Mouse (Mus musculus) neural tube, embryonic 11.5 days (tissue): ENCODE results near the gene Gm20388. TPM values are rescaled to one million over a fixed set of nuclear protein-coding genes. Genes with fewer than 3 reads are reported as not detected.

Source experiments
- ATAC-seq: fragments of 200-750 bp; cut with Nextera tagmentation; 2 replicates; pipeline ENCODE4 v1.8.0; 2017; ENCODE audit warnings: moderate number of reproducible peaks, mild to moderate bottlenecking, moderate TSS enrichment, moderate library complexity; ENCODE audit not compliant: insufficient read depth, low FRiP score, low TSS enrichment
- DNase-seq: peaks from one replicate; pipeline ENCODE4 v3.0.0-alpha.2; 2015; ENCODE audit warnings: low spot score
- H3K27ac ChIP-seq: fragments of 300-500 bp; sonication (generic); 2 replicates; pipeline ENCODE4 v1.5.1; 2014; ENCODE audit warnings: low read depth, mild to moderate bottlenecking, low read length
- H3K27me3 ChIP-seq: fragments of 300-500 bp; sonication (generic); 2 replicates; pipeline ENCODE4 v1.6.1; 2014; ENCODE audit warnings: mild to moderate bottlenecking, low read length, mixed read lengths; ENCODE audit not compliant: control insufficient read depth, insufficient read depth
- H3K36me3 ChIP-seq: fragments of 300-500 bp; sonication (generic); 2 replicates; pipeline ENCODE4 v1.6.1; 2014; ENCODE audit warnings: mild to moderate bottlenecking, low read length, moderate library complexity, mixed read lengths; ENCODE audit not compliant: control insufficient read depth, insufficient read depth
- H3K4me1 ChIP-seq: fragments of 300-500 bp; sonication (generic); 2 replicates; pipeline ENCODE4 v1.6.1; 2014; ENCODE audit warnings: low read length, mixed read lengths; ENCODE audit not compliant: control insufficient read depth, insufficient read depth
- H3K4me2 ChIP-seq: fragments of 300-500 bp; sonication (generic); 2 replicates; pipeline ENCODE4 v1.6.1; 2014; ENCODE audit warnings: low read depth, mild to moderate bottlenecking, moderate library complexity
- H3K4me3 ChIP-seq: fragments of 300-500 bp; sonication (generic); 2 replicates; pipeline ENCODE4 v1.5.1; 2014; ENCODE audit warnings: low read depth, low read length
- H3K9ac ChIP-seq: fragments of 300-500 bp; sonication (generic); 2 replicates; pipeline ENCODE4 v1.6.1; 2014; ENCODE audit warnings: mild to moderate bottlenecking, low read length
- H3K9me3 ChIP-seq: fragments of 300-500 bp; sonication (generic); 2 replicates; pipeline ENCODE4 v1.6.1; 2016; ENCODE audit warnings: low read length; ENCODE audit not compliant: control insufficient read depth
- WGBS: fragments of 180-500 bp; shearing (Covaris S2); extraction: QIAGEN DNeasy Blood & Tissue Kit; methylation state at CpG from one replicate; pipeline ENCODE4 v1.1.7; 2014; 5-methylcytosine and 5-hydroxymethylcytosine counted together
- polyA plus RNA-seq: library from polyadenylated mRNA; unstranded; fragments of >200 nt; fragmentation: Nextera tagmentation; extraction: Ambion mirVana; gene quantifications from 2 replicates; pipeline ENCODE4 v1.2.1, GENCODE M21; 2014

Gm20388 gene
- polyA plus RNA-seq, 1 experiment from 2014 or later, result not detected

- no peak for ATAC-seq
- peaks cover 8% of the 10 kb centered on the region; the same call in 1 of the 2 replicates for H3K4me1 ChIP-seq
- no peak overlapping the region for H3K4me2 ChIP-seq
- 42% methylated on average over 11 of the region's 11 CpGs for WGBS
- no peak overlapping the region for H3K27ac ChIP-seq
- no peaks in the 10 kb centered on the region for H3K9me3 ChIP-seq
- H3K36me3 ChIP-seq, result no peaks in the 10 kb centered on the region
- peaks cover 31% of the 10 kb centered on the region for H3K27me3 ChIP-seq
- no peak overlapping the region for H3K9ac ChIP-seq
- no peak for DNase-seq
- H3K4me3 ChIP-seq, result no peak overlapping the region
Measured at GRCm38 (mm10) chr8:122228792-122229575, 2318.3 kb downstream of the Gm20388 start.

DNA sequence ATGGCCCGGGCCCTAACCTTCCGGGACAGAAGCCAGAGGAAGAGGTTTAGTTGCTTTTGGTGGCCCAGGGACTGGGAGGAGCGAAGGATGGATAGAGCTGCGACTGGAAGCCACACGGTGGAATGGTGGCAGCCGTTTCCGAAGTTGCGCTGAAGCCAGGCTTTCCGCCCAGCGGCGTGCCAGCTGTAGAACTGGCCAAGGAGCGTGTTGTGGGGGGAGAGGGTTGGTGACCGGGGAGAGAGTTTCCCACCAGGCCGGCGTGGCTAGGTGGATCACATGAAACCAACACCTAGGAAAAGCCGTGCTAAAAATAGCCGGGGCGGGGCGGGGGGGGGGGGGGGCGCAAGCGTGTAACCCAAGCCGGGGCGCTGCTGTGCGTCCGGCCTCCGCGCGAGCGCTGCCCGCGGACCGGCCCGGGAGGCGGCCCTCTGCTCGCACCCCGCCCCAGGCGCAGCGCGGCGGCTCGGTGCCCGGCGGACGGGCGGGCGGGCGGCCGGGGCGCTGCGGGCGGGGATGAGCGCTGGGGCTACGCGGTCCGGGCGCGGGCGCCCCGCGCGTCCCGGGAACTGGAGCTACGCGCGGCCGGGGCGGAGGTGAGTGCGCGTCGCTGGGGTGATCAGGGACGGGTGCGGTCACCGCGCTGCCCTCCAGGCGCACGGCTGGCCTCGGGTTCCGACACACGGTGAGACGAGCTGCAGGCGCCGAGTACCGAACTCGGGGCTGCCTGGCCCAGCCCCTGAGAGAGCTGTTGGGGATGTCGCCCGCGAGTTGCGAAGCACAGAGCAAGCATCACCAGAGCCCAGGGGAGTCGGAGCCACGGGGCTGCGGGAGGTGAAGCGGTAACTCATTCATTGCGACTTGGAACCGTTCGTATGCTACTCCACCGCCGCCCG lies 2319.4 kb downstream of the Gm20388 start:
- Histone ChIP-seq H3K9ac (peak overlapping the region; percentile 55), H3K36me3 (no peaks in the 10 kb centered on the region), H3K27ac (no peak overlapping the region), H3K9me3 (no peaks in the 10 kb centered on the region), H3K4me1 (peaks cover 8% of the 10 kb centered on the region; the same call in 1 of the 2 replicates), H3K27me3 (peaks cover 31% of the 10 kb centered on the region), H3K4me2 (peak overlapping the region; percentile 97), H3K4me3 (peak overlapping the region; percentile 48)
- no peak for ATAC-seq
- no peak for DNase-seq
- WGBS, result 1% methylated on average over 74 of the region's 98 CpGs

DNA sequence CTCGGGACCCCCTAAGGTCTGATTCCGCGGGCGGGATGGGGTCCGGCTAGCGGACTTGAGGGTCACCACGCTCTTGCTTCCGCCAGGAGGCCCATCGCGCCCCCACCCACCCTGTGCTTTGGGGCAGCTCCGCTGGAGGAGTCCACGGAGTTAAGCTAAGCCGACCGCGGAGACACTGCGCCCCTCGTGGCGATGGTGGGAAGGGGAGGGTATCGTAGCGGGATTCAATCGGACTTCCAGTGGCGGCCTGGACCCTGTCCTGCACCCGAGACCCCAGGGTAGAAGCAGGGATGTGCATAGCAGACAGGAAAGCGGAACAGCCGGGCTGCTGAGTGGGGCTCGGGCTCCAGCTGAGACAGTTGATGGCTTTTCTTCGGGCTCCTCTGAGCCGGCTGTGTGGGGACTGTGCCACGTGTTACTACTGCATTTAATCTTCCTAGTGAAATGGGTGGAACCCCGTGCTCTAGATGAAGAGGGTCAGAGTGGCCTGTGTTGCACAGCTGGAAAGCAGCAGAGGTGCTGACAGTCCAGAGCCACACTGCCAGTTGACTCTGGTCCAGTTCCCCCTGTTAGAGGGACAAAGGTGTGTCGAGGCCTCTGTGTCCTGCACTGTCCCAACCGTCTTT lies 2320.2 kb downstream of the Gm20388 start:
- H3K4me2 ChIP-seq, result peak overlapping the region; percentile 97
- H3K4me3 ChIP-seq, result peak overlapping the region; percentile 48
- H3K9me3 ChIP-seq, result no peaks in the 10 kb centered on the region
- ATAC-seq, result peak; percentile 75
- H3K9ac ChIP-seq, result peak overlapping the region; percentile 55; the same call in 1 of the 2 replicates
- H3K27me3 ChIP-seq, result peaks cover 31% of the 10 kb centered on the region
- 6% methylated on average over 32 of the region's 32 CpGs for WGBS
- H3K36me3 ChIP-seq, result no peaks in the 10 kb centered on the region
- H3K27ac ChIP-seq, result no peak overlapping the region
- H3K4me1 ChIP-seq, result peaks cover 8% of the 10 kb centered on the region; the same call in 1 of the 2 replicates
- DNase-seq, result peak; percentile 84

DNA sequence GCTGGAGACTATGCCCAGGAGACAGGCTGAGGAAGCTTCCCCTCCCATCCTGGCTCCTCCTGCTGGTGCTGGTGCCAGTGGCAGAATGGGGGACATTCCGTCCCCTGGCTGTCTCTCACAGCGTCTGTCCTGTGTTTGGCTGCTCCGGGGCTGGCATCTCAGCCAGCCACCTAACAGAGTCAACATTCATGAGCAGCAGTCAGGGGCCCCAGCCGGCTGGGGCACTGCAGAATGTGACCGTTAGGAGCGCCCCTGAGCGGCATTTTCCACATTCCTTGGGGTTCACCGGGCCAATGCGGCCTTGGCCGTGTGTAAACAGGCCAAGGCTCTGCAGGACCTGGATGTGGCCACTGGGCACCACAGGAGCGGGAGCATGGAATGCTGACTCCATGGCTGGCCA lies 2323.4 kb downstream of the Gm20388 start:
- 36% methylated on average over 11 of the region's 11 CpGs for WGBS

GRCm38 (mm10) chr8:122236521-122236920 lies 2325.9 kb downstream of the Gm20388 start:
- Histone ChIP-seq H3K4me1 (no peaks in the 10 kb centered on the region), H3K4me2 (no peak overlapping the region), H3K4me3 (no peak overlapping the region), H3K9ac (no peak overlapping the region), H3K27ac (no peak overlapping the region), H3K27me3 (0 out of 2 replicates have a peak, but pooled peaks cover 3% of the 10 kb centered on the region), H3K36me3 (no peaks in the 10 kb centered on the region), H3K9me3 (no peaks in the 10 kb centered on the region)
- whole genome bisulfite sequencing, result 92% methylated on average over 3 of the region's 3 CpGs
- DNase-seq (no peak), ATAC-seq (no peak)

More for the DNA sequence above, 2323.4 kb downstream of the Gm20388 start:
- Histone ChIP-seq H3K27me3 (peaks cover 26% of the 10 kb centered on the region), H3K9me3 (no peaks in the 10 kb centered on the region), H3K9ac (no peak overlapping the region), H3K4me2 (no peak overlapping the region), H3K4me1 (peaks cover 8% of the 10 kb centered on the region; the same call in 1 of the 2 replicates), H3K4me3 (no peak overlapping the region), H3K36me3 (no peaks in the 10 kb centered on the region), H3K27ac (no peak overlapping the region)
- ATAC-seq (no peak), DNase-seq (peak; percentile 58)

DNA sequence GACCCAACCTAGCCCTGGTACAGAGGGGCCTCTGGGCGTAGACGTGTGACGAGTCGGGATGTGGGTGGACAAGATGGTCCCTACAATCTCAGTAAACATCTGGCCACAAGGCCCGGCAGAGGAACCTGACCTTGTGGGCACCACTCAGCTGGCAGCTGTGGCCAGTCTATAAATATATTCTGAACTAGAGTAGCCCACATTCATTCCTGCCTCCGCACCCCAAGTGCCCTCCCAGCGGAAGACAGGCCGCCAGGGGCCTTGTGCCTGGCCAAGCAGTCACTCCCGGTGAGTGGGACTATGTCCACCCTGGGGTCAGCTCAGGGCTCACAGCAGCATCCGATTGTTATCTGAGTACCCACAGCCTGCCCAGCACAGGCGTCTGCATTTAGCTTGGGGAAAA lies 2327.6 kb downstream of the Gm20388 start:
- no peak for ATAC-seq
- Histone ChIP-seq H3K9ac (no peak overlapping the region), H3K36me3 (no peaks in the 10 kb centered on the region), H3K4me3 (no peak overlapping the region), H3K27ac (no peak overlapping the region), H3K4me1 (no peaks in the 10 kb centered on the region), H3K4me2 (no peak overlapping the region), H3K9me3 (no peaks in the 10 kb centered on the region), H3K27me3 (no peaks in the 10 kb centered on the region)
- no peak for DNase-seq
- WGBS, result 90% methylated on average over 11 of the region's 11 CpGs

DNA sequence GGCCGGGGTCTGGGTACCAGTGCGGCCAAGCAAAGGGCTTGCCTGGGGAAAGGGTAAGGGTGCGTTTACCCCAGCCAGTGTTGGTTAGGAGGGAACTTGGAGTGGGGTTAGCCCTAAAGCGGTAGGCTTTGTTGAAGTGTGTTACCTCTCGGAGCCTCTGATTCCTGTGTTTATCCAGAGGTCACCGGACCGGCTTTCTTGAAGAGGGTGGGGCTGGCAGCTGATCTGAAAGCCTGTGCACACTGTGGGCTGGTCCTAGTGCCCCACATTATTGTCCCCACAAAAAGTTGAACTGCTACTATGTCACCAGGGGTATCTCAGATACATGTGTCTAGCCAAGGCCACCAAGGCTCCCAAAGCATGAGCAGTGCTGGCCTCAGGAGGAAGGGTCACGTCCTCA lies 2328.1 kb downstream of the Gm20388 start:
- no peak for DNase-seq
- Histone ChIP-seq H3K4me1 (no peaks in the 10 kb centered on the region), H3K36me3 (no peaks in the 10 kb centered on the region), H3K4me2 (no peak overlapping the region), H3K4me3 (no peak overlapping the region), H3K9ac (no peak overlapping the region), H3K27me3 (no peaks in the 10 kb centered on the region), H3K27ac (no peak overlapping the region), H3K9me3 (no peaks in the 10 kb centered on the region)
- WGBS, result 83% methylated on average over 8 of the region's 8 CpGs
- ATAC-seq, result no peak

DNA sequence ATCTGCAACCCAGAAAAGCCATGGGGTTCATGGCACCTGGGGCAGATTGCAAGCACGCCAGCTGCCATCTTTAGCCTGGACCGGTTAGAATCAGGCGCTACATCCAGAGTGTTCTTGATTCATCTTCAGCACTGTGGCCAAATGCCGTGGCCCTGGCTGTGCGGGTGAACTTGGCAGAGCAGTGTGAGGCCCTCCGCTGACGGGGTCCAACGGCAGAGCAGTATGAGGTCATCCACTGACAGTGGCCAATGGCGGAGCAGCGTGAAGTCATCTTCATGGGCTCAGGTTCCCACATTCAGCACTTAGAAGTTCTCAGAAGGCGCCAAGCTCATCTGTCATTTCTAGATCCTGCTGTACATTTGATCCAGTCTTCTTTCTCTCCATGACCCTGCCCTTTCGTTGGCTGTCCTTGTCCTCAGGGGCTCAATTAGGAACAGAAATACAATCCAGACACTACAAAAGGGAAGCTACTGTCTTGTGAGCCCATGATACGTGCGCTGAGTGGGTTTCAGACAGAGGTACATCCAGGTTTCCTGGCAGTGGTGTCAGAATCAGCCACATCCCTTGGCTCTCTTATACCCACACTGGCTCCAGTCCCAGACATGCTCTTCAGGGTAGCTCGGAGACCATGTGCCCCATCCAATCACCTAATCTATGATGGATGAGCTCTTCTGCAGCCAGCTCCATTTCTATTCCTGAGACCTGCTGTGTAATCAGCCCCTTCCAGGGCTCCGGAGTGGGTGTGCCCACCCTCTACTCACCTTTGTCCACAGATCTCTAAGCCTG lies 2329.8 kb downstream of the Gm20388 start:
- Histone ChIP-seq H3K9ac (no peak overlapping the region), H3K4me3 (no peak overlapping the region)
- no peak for ATAC-seq

More for the DNA sequence above, 2329.8 kb downstream of the Gm20388 start:
- no peaks in the 10 kb centered on the region for H3K27me3 ChIP-seq
- no peak overlapping the region for H3K27ac ChIP-seq
- no peaks in the 10 kb centered on the region for H3K4me1 ChIP-seq
- no peak overlapping the region for H3K4me2 ChIP-seq
- no peak for DNase-seq
- H3K9me3 ChIP-seq, result no peaks in the 10 kb centered on the region
- no peaks in the 10 kb centered on the region for H3K36me3 ChIP-seq
- WGBS, result 90% methylated on average over 16 of the region's 16 CpGs
